Mouse (Mus musculus): ENCODE measurements around the gene Sox2. TPM values are rescaled to one million over a fixed set of nuclear protein-coding genes. Genes with fewer than 3 reads are reported as not detected.

Sox2 gene
- total RNA-seq, 2 experiments from 2014 or later, result not detected

DNA sequence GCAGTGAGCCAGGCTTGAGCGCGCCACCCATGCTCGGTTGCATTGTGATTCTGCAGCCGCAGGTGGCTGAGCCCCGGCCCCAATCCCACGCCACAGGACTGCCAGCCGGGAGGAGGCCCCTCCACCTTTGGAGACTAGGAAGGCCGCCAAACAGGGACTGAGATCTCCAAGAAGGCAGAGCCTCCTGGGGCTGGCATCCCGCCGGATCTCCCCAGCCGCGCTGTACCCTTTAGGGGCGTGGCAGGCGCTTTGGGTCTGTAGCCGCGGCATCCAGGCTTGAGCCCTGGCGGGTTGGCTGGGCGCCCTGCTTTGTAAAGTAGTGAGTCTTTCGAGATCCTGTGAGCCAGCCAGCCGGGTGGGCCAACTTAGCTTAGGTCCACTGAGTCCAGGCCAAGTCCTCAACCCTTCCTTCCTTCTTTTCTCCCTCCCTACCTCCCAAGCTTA, 7.7 kb upstream of the Sox2 start:
- no peak for ATAC-seq (replicated peaks; ENCODE audit: low FRiP score, poor library complexity, severe bottlenecking)

DNA sequence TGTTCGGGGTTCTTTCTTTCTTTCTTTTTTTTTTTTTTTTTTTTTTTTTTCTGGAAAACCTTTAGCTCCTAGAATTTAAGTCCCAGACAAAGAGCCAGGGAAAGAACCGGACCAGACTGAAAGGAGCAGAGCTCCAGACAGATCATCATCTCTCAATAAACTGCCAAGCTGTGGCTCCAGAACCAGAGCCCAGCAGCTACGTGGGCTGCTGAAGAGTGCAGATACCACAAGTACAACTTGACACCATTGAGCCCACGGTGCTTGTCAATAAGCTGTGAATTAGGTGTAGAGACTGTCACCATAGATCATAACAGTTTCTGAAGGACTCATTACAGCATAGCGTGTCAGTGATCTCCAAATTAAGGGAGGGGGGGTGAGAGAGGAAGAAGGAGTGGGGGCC, 7.1 kb upstream of the Sox2 start:
- no peak for ATAC-seq (replicated peaks; ENCODE audit: low FRiP score, poor library complexity, severe bottlenecking)

DNA sequence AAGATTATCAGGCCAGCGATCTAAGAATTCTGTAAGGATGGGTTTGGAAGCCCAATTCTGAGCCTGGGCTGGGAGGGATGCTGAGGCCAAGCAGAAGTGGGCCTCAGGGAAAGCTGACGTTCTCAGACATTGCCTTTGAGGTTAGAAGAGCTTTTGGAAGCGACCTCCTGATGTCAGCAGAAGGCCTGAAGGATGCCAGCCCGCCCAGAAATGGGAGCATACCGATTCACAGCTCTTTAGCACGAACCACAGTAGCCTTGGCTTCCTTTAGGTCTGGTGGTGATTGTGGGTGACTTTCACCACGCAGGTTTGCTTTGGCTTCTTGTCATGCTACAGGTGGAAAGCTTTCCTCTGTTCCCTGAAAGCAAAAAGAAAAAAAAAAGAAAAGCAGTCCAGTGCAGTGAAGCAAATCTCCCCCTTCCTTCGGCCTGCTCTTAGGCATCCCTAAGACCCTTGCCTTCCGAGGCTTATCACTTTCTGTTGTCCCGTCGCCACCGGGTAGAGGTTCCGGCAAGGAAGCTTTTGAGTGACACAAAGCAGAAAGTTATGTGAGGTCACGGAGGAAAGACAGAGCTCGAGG, 6.6 kb upstream of the Sox2 start:
- ATAC-seq (replicated peaks; ENCODE audit: low FRiP score, poor library complexity, severe bottlenecking), result no peak

DNA sequence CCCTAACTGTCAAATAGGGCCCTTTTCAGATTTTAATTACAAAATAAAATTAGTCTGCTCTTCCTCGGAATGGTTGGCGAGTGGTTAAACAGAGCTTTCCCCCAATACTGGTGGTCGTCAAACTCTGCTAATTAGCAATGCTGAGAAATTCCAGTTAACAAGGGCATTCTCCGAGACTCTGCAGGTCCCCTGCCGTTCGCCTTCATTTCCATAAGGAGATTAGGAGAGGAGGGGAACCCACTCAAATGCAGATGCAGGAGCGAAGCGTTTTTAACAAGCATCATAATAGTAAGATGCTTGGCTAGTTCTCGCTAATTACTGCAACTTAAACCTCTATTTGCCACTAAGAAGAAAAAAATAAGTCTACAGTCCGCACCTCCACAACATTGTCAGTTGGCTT, 4.0 kb upstream of the Sox2 start:
- no peak for ATAC-seq (replicated peaks; ENCODE audit: low FRiP score, poor library complexity, severe bottlenecking)

DNA sequence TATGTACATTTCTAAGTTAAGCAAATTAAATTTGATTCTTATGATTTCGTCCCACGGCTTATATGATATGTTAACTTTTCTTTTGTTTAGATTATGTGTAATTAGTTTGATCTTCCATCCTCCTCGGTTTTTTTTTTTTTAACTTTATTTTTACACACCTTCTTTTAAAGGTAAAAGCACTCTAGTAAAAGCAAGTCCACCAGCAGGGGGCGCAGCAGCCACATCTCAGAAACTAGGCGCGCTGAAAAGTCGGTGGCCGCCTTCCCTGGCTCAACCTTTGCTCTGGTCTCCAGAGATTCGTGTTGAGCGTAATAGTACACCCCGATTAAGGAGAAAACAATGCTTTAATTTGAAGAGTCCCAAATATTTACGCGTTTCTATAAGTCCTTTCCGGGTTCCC, 2.5 kb upstream of the Sox2 start:
- ATAC-seq (replicated peaks; ENCODE audit: low FRiP score, poor library complexity, severe bottlenecking), result no peak

DNA sequence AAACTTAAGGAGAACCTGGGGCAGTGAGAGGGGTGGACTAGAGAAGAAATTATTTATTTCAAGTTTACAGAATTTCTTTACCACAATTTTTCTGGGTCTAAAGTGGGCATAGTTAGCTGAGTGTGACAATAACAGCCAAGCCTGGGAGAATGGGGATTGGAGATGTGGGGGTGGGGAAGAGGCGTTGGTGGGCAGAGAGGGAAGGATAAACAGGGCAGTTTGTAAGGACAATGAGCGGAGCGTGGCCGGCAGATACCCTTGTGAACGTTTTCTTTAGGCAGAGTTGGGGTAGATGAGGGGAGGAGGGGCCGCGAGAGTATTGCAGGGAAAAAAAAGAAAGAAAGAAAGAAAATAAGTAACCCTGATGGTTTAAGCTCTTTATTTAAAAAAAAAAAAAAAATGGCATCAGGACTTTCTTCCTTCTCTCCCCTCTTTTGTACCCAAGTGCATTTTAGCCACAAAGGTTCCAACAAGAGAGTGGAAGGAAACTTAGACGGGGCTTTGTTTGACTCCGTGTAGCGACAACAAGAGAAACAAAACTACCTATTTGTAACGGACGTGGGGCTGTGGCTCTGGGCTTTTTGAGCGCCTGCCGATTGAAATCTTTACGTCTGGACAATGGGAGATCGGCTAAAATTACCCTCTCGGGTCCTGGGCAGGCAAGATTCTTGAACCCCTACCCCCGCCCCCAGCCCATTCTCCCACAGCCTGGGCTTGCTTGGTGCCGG, 1.9 kb upstream of the Sox2 start:
- no peak for ATAC-seq (replicated peaks; ENCODE audit: low FRiP score, poor library complexity, severe bottlenecking)

DNA sequence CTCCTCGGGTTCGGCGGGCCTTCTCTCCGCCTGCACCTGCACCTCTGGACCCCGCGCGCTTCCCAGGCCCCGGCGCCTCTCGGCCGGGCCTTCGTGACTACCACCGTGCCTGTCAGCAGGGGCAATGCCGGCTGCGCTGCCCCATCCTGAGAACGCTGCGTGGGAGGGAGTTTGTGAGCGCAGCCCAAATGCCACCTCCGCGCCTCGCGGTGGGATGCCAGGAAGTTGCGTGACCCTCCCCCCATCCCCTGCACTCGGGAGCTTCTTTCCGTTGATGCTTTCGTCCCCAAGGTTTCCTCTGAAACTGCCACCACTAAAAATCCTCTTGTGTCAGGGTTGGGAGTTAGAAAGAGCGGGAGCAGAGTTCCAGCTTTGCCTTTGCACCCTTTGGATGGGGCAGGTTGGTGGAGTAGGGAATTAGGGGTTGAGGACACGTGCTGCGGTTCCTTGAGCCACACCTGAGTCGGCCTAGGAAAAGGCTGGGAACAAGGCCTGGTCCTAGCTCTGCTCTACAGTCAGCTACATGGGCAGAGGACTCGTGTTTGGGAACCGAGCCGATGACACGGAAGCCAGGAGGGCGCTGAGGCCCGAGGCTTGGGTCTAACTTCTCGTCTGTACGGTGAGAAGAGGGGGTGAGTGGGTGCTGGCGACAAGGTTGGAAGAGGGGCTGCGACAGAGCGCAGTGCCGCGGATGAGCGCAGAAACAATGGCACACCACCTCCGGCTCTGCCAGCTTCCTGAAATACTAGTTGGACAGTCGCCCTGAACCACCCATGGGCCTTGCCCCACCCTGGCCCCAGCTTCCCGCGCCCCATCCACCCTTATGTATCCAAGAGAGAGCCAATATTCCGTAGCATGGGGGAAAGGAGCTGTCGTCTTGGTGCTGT, 1.1 kb upstream of the Sox2 start:
- ATAC-seq (replicated peaks; ENCODE audit: low FRiP score, poor library complexity, severe bottlenecking), result no peak

DNA sequence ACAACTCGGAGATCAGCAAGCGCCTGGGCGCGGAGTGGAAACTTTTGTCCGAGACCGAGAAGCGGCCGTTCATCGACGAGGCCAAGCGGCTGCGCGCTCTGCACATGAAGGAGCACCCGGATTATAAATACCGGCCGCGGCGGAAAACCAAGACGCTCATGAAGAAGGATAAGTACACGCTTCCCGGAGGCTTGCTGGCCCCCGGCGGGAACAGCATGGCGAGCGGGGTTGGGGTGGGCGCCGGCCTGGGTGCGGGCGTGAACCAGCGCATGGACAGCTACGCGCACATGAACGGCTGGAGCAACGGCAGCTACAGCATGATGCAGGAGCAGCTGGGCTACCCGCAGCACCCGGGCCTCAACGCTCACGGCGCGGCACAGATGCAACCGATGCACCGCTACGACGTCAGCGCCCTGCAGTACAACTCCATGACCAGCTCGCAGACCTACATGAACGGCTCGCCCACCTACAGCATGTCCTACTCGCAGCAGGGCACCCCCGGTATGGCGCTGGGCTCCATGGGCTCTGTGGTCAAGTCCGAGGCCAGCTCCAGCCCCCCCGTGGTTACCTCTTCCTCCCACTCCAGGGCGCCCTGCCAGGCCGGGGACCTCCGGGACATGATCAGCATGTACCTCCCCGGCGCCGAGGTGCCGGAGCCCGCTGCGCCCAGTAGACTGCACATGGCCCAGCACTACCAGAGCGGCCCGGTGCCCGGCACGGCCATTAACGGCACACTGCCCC, 586 bp downstream of the Sox2 start:
- no peak for ATAC-seq (replicated peaks; ENCODE audit: low FRiP score, poor library complexity, severe bottlenecking)

DNA sequence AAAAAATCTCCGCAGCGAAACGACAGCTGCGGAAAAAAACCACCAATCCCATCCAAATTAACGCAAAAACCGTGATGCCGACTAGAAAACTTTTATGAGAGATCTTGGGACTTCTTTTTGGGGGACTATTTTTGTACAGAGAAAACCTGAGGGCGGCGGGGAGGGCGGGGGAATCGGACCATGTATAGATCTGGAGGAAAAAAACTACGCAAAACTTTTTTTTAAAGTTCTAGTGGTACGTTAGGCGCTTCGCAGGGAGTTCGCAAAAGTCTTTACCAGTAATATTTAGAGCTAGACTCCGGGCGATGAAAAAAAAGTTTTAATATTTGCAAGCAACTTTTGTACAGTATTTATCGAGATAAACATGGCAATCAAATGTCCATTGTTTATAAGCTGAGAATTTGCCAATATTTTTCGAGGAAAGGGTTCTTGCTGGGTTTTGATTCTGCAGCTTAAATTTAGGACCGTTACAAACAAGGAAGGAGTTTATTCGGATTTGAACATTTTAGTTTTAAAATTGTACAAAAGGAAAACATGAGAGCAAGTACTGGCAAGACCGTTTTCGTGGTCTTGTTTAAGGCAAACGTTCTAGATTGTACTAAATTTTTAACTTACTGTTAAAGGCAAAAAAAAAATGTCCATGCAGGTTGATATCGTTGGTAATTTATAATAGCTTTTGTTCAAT, 1.4 kb downstream of the Sox2 start:
- ATAC-seq (replicated peaks; ENCODE audit: low FRiP score, poor library complexity, severe bottlenecking), result no peak

DNA sequence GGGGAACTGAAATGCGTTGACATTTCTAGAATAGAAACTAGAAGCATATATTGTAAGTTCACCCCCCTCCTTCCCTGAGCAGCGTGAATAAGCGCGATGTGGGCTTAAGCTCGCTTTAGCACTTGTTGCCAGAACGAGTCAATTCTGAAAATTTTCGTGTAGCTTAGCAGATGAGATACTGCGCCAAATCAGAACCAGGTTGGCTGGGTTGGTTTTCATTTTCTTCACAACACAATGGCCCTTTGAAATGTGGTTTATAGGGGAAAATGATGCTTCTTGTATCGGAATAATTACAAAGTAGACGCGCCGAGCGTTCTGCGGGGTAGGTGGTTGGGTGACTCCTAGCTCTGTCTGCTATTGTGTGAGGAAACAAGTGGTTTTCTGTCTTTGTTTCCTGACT, 2.4 kb downstream of the Sox2 start:
- no peak for ATAC-seq (replicated peaks; ENCODE audit: low FRiP score, poor library complexity, severe bottlenecking)

DNA sequence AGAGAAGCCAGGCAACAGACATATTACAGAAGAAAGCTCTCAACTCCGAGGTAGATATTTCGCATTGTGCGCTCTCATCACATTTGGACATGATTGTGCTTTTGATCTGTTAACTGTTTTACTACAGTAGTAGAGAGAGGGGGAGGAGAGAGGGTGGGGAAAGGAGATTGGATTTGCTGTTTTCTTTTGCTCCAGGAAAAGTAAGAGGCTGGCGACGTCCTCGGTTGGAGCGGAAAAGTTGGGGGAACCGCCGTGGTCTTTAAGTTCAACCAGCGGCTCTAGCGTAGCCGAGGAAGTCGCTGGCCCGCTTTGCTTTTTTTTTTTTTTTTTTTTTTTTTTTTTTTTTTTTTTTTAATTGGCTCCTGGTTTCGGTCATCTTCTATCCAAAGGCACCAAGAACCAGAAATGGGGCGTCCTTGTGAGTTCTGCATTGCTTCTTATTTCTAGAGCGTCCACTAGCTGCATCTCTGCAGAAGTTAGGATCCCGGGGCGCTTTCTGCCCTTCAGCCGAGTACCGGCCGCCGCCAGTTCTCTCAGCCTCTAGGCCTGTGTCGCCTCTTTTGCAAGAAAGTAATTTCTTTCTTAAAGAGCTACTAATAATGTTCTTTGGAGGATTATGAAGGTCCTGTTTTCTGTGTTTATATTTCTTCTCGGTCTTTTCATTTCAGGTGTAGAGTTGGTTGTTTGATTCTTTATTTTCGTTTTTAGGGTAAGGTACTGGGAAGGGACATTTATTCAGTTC, 3.2 kb downstream of the Sox2 start:
- no peak for ATAC-seq (replicated peaks; ENCODE audit: low FRiP score, poor library complexity, severe bottlenecking)

DNA sequence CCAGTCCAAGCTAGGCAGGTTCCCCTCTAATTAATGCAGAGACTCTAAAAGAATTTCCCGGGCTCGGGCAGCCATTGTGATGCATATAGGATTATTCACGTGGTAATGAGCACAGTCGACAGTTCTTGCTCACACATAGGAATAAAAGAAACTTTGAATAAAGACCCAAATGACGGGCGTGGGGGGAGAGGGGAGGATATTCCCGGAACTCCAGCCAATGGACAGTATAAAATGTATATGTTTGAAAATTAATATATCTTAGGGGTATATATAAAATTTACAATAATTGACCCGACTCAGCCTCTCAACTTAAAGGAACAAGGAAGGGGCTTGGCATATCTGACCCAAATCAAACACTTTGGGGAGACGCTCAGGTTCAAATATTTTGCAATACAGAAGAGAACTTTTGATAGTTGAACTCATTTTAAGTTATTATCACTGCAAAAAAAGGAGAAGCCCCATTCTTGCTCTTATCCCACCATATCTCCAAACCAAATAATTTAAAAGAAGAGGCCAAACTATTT, 3.8 kb downstream of the Sox2 start:
- ATAC-seq (replicated peaks; ENCODE audit: low FRiP score, poor library complexity, severe bottlenecking), result no peak

DNA sequence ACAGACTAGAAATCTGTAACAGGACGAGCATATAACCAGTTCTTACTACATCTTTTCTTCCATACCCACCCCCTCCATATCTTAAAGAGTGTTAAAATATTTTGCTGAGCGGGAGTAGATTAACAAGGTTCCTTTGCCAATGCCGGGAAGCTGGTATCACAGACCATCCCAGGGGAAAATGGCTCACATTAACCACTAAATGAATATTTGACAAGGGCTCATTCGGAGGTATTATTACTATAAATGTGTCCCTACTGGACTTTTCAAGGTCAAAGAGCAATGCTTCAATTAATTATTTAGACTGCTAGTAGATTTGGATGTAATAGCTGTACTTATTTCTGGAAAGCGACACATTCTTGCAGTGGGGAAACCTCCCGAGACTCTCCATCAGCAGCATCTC, 4.6 kb downstream of the Sox2 start:
- ATAC-seq (replicated peaks; ENCODE audit: low FRiP score, poor library complexity, severe bottlenecking), result no peak

DNA sequence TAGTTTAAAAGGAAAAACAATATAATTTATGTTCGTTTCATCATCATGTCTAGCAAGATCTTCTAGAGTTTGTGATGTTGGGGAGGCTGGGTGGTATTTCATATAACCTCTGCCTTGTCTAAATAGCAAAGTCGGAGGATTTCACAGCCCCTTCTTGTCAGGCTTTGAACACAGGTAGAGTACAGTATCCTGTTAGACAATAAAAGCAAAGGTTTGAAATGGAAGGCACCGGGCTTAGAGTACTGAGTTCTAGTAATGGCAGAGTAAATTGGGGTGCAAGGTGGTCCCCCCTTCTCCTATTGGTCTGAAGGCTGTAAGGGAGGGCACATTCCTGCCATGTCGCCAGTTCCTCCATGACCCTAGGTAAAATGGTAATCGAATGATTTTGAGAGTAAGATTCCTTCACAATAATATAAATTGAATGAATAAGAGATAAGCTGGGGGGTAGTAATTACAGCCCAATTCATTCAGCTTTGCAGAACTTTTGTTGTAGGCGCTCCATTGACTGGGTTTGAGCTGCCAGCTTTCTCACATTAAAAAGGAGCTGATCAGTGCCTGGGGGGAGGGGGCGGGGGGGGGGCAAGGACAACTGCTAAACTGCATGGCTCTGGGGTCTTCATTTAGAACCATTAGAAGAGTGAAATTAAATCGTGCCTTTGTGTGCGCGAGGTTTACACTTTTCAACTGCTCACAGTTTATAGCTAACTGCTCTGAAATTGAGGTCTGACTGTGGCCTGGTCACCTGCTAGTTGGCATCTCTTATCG, 5.3 kb downstream of the Sox2 start:
- no peak for ATAC-seq (replicated peaks; ENCODE audit: low FRiP score, poor library complexity, severe bottlenecking)

DNA sequence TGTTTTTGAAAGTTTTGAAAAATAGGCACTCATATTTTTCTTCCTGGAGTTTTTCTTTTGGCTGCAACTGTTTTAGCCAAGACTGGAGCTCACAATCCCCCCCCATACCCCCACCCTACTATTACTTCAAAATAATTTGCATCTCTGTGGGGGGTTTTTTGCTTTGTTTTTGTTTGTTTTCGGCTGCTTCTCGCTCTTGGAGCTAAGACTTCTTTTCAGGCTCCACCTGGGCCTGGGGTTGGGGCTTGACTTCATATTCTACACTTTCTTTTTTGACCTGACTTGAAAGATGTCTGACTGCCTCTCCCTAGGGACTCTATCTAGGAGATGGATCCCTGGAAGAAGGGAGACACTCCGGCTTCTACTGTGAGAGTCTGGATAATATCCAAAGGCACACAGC, 5.9 kb downstream of the Sox2 start:
- no peak for ATAC-seq (replicated peaks; ENCODE audit: low FRiP score, poor library complexity, severe bottlenecking)

DNA sequence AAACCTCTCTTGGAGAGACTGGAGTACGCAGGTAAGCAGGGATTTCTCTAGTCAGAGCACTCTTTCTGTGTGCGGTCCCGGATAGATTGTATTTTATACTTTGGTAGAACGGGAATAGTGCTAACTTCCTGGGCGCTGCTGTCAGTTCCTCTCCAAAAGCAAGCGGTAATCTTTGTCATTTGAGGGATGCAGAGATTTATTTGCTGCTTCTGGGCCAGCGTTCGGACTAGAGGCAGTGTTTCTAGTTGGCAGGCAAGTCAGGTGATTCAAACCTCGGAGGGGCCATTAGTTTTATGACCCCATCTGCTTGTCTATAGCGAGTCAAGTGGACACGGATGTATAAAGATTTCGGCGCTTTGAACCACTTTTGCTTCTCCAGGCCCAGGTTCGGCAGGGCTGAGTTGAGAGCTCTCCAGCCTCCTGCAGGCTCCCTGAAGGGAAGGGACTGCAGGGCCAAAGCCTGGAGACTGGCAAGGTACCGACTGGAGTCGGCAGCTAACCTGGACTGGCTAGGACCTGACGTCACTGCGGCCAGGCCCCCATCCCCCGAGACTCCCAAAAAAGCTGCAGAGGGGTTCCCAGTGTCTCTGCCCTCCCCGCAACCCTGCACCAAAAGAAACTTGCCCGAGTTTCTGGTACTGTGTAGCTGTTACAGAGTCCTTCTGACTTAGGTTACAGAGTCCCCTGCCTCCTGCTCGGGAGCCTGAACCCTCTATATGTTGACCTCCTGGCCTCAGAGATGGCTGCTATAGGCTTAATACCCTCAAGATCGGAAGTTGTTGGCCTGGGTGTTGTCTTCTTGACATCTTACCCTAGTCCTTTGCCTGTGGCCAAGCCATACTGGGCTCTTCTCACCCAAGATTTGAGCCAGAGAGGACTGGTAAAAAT, 6.9 kb downstream of the Sox2 start:
- no peak for ATAC-seq (replicated peaks; ENCODE audit: low FRiP score, poor library complexity, severe bottlenecking)

DNA sequence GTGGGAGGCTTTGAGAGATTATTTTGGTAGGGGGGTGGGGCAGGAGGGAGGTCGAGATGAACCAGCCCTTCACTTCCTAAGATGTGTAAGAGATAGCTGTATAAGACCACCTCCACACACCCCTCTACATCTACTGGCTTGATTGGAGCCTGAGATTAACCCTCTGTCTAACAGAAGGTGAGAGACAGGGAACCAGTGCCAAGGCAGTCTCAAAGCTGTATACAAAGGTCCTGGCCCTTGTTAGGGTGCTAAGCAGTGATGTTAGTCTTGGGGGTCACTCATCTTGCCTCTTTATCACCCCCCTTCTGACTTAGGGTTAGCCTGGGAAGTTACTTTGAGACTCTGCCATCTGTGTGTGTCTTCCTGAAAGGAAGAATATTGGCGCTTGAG, 7.5 kb downstream of the Sox2 start:
- no peak for ATAC-seq (replicated peaks; ENCODE audit: low FRiP score, poor library complexity, severe bottlenecking)

Measured in erythroblast, adult 5-6 weeks (primary cell).